8 mouse cellular contexts compared by ENCODE assay signal in genomic region chr4:39697565-39697964, GRCm38 (mm10).
DNase-seq lines count a peak whose midpoint lies in the region; TF ChIP-seq lines count a peak whose summit lies in the region.
"Had no signal": no experiment of that assay in that cellular context is flagged by ENCODE, and none has a peak within 500 bp of the region (broad histone marks: within the 10 kb centered on the region; RNA-seq: fewer than 3 reads in every experiment).

No protein-coding gene starts in this region.

- peak; percentile 76 for TF ChIP-seq CTCF in left cerebral cortex, adult 2 months (IDR thresholded peaks at IDR 0.05)

- no peak overlapping the region for H3K27ac ChIP-seq in ES-E14 (ENCODE audit: insufficient read depth, low read depth, low read length, poor library complexity, severe bottlenecking)
- H3K27ac ChIP-seq in left cerebral cortex, adult 2 months = no peak overlapping the region

- H3K9me3 ChIP-seq in ES-E14 (ENCODE audit: control insufficient read depth, insufficient read depth, low read depth, low read length) = no peaks in the 10 kb centered on the region

- H3K4me3 ChIP-seq in ES-E14 (ENCODE audit: insufficient read depth in 1 of 2, low read depth in 1 of 2, low read length in 2 of 2, poor library complexity in 1 of 2, severe bottlenecking in 1 of 2) = no peak overlapping the region
- H3K4me3 ChIP-seq in left cerebral cortex, adult 2 months = no peak overlapping the region
- H3K4me3 ChIP-seq: myocyte had no signal

- in situ Hi-C loops in ES-E14 (cut with MboI; ENCODE audit: low sequenced_read_pairs in 2 of 2, unreplicated experiment in 2 of 2) = no loop called here

- peak; percentile 44 for DNase-seq in ES-E14 (ENCODE audit: low read depth, low spot score)
- DNase-seq in adrenal gland, adult 18-20 months (ENCODE audit: low spot score in 2 of 2) = peak; percentile 56 to 66
- DNase-seq in embryo, embryonic 11.5 days (ENCODE audit: low read depth, low spot score) = peak; percentile 22
- peak; percentile 87 to 93 for DNase-seq in heart, postnatal 10 days
- DNase-seq in left cerebral cortex, adult 2 months (ENCODE audit: extremely low spot score in 1 of 2, low spot score in 2 of 2) = peak; percentile 66 to 81
- peak; percentile 70 for DNase-seq in ovary, postnatal 36 days (ENCODE audit: low spot score)
- DNase-seq in spleen, adult 12 weeks (ENCODE audit: low spot score) = no peak

- no peak overlapping the region for H3K9ac ChIP-seq in ES-E14 (ENCODE audit: insufficient read depth, low read depth, low read length, poor library complexity, severe bottlenecking)

- H3K4me1 ChIP-seq in ES-E14 (ENCODE audit: control insufficient read depth in 2 of 2, insufficient read depth in 2 of 2, low read length in 2 of 2, poor library complexity in 1 of 2) = peaks cover 0 to 3% of the 10 kb centered on the region in 2 experiments; a peak in 2 of 4 replicates

- H3K36me3 ChIP-seq in ES-E14 (ENCODE audit: control insufficient read depth, insufficient read depth, low read length, poor library complexity, severe bottlenecking) = no peaks in the 10 kb centered on the region

- intact Hi-C loops in heart, postnatal 10 days (cut with DNase I) = loop anchor here (10.0 kb wide), 1 partner anchor 383 kb away; no protein-coding TSS in a partner anchor
- intact Hi-C loops in left cerebral cortex, adult 2 months (cut with DNase I) = loop anchor here (5.0 to 10.0 kb wide), 3 partner anchors 253 to 500 kb away; no protein-coding TSS in a partner anchor

TF ChIP-seq in ES-E14, 5 proteins besides CTCF, POLR2A, EP300 and RAD21:
- TF ChIP-seq ZNF384 (IDR thresholded peaks at IDR 0.05; ENCODE audit: low read depth, low read length) (no peak), CHD2 (IDR thresholded peaks at IDR 0.05; ENCODE audit: low read depth, low read length) (no peak), HCFC1 (IDR thresholded peaks at IDR 0.05; ENCODE audit: borderline replicate concordance, insufficient read depth, low read length) (no peak), ZC3H11A (IDR thresholded peaks at IDR 0.05; ENCODE audit: borderline replicate concordance, low read depth, low read length) (peak; percentile 88), MAFK (IDR thresholded peaks at IDR 0.05; ENCODE audit: insufficient read depth, low read depth, low read length) (no peak)
